Mouse (Mus musculus) adrenal gland, adult (tissue): ENCODE measurements at regions not wholly inside any gene's neighbourhood (a gene's known extent, or its start where the extent isn't known, plus 50 kb on each side); places are given as distances from the start of the nearest gene placed in this dataset.

Source experiments
- DNase-seq, 2 experiments: peaks; one replicate each; pipeline ENCODE4 v3.0.0; 2022 to 2023; ENCODE audit warnings: low spot score in 1 of 2; ENCODE audit not compliant: inconsistent age in 2 of 2

DNA sequence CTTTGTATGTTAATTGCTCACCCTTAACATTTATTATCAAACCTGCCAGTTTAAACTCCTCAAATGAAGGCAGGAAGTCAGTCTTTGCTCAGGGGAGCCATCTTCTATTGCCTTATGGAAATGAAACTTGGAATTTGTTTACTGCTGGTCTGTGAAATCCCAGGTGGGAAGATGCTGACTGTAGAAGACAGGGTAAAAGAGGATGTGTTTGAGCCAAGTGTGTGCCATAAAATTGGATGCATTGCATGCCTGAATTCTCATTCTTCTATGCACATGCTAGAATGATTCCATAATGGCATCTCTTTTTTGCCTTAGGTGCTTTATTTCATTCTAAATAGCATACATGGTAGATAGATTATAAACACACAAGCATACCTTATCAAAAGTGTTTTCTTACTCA is 1249.9 kb upstream of the Lrrc6 start:
- no peak for DNase-seq

DNA sequence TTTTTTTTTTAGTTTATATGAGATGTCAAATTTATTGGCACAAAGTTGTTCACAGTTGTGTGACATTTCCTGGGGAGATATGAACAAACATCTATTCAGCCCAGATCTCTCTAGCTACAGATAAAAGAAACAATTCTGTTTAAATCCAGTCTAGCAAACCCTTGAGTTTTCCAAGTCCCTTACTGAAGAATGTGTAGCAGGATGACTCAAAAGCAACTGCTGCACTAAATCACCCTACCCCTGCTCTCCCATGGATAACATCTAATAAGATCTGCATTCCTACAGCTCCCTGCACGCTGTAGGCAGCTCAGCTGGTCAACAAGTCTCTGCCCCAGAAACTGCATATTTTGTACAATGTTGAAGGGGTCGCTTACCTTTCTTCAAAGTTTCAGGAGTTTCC is 1242.6 kb upstream of the Lrrc6 start:
- no peak for DNase-seq

DNA sequence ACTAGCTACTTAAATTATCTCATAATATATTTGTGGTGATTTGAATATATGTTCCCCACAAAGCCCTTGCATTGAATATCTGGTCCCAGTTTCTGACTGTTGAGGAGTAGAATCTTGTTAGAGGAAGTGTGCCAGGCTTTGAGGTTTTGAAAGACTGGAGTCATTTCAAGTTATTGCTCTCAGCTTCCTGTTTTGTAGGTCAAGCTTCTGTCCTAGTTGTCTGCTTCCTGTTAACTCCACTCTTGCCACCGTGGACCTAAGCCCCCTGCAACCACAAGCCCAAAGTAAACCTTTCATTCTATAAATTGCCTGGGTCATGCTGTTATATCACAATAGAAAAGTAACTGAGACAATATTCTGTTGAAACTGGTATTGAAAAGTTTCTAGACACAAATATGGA is 1232.3 kb upstream of the Lrrc6 start:
- no peak for DNase-seq

DNA sequence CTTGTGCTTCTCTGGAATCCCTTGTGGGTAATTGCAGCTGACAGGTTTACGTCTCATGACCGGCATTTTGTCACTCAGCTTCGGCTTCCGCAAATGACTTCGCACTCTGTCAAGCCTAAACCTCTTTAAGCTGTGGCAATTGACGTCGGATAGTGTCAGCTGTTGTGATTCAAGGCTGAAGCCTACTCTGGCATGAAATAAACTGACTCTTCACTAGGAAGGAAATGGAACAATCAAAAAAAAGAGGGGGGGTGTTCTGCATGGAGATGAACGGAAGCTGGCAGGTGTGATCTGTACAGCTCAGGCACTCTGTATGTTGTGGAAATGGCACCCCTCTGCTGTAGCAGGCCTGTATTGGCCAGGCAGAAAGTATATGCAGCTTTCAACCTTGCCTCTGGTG is 1228.8 kb upstream of the Lrrc6 start:
- no peak for DNase-seq

DNA sequence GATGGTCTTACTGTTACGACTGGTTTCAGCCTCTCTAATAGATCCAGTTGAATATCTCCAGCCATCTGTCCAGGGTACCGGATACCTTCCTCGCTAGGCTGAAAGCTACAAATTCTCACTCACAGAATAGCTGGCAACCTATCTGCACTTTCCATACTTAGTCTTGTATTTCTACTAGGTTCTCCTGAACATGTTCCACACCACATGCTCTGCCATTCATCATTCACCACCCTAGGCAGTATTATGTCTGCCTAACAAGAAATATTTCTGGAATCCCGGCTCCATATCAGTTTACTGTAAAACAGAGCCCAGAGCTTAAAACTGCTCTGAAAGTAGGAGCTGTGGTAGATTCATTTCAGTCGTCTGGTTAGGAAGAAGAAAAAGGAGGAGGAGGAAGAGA is 1224.5 kb upstream of the Lrrc6 start:
- DNase-seq: no peak

DNA sequence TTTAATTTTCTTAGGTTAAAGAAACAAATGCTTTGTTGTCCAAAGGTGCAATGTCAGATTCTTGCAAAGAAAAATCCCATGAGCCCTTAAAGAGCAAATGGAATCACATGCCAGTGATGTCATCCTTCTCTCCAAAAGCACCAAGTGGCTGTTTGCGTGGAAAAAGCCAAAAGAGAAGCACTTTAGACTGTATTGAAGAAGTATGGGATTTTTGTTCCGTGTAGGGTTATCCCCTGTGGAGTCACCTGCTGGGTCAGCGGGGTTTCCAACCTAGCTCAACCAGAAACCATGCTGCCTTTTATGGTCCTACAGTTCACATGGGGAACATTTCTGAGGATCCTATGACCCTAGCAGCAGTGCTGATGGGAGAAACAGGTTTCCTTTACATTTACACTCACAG is 1213.5 kb upstream of the Lrrc6 start:
- DNase-seq: no peak

DNA sequence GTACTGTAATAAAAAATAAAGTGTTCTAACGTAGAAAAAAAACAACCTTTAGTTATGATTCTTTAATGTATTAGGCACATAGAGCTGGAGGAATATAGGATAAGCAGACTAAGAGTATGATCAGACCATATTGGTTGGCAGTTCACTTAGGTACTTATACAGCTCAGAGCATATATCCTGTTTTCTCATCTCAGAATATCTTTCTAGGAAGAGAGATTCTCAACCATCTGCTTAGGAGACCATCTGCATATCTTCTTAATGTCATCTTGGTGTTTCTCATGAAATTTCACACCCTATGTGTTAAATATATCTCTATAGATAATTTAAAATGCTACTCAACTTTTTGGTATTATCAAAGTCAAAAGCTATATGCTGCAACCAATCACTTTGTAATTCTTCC is 1185.4 kb upstream of the Lrrc6 start:
- no peak for DNase-seq

DNA sequence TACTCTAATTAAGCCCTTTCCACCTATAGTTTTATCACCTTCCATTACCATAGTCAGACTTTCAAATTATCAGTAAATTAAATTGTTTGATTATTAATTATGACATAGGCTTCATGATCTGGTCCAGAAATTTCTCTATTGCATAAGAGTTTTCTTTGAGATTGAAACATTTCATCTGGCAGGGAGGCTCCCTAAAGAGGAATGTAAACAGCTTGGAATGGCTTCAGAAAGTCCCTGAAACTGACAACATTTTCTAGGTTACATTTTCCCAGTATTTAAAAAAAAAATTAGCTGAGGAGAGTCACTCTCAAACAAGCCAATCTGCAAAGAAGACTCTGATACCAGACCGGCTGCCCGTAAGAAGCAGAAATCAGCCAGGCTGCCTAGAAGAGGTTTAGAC is 1172.6 kb upstream of the Lrrc6 start:
- DNase-seq: no peak

DNA sequence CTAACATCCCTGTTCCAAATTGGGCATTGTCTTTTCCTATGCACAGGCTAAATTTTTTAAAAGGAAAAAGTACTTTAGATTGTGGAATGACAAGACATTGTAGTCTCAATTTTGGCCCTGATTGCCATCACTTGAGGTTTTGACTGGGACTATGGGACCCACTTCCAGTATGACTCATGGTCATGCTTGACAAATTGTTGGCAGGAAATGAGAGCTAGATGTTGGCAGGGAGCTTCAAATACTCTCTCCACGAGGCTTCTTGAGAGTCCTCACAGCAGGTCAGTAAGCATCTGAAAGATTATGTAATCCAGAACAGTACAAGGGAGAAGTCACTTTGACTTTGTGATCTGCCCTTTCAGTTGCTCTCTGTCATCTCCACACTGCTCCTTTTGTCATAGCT is 1135.4 kb upstream of the Lrrc6 start:
- peak; percentile 10 to 45 for DNase-seq

DNA sequence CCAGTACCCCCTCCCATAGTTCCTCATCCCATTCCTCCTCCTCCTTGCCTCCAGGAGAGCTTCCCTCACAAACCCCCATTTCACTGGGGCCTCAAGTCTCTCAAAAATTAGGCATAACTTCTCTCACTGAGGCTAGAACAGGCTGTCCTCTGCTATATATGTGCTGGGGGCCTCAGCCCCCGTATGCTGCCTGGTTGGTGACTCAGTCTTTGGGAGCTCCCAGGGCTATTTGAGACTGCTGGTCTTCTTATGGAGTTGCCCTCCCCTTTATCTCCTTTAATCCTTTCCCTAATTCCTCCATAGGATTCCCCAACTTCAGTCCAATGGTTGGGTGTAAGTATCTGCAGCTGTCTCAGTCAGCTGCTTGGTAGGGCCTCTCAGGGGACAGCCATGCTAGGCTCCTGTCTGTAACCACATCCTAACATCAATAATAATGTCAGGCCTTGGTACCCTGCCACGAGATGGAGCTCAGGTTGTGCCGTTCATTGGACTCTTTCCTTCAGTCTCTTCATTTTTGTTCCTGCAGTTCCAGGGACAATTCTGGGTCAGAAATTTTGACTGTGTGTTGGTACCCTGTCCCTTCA is 1126.1 kb upstream of the Lrrc6 start:
- no peak for DNase-seq

DNA sequence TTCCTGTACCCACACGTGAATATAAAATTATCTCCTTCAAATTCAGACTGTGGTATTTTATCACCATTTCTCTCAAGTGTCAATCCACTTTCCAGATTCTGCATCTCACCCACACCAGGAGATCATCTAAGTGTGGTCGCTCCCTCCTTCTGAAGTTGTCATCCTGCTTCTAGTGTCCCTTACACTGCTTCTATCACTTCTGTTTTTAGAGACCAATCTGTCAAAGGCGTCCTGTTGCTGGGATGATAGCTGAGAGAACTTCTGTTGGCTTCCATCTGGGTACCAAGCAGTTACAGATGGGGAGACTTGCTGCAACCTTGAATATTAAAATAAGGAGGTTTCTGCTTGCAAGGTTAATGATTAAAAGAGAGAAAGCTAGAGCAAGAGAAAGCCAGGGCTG is 1111.2 kb upstream of the Lrrc6 start:
- no peak for DNase-seq

DNA sequence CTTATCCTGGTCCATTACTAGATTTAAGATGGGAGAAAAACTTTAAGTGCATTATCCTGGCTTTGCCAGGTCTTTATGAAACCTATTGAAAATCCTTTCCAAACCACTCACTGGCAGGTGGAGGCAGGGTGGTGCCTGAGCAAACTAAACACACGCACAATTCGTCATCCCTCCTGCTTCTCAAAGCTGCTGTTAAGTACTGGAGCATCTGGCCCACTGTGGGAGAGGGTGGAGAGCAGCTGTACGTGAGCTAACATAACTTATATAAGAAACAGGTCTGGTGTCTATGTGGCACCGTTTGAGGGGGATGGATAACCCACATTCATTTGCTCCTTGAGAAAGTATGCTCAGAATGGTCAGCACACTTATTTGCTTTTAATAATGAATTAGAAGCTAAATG is 1097.7 kb upstream of the Lrrc6 start:
- no peak for DNase-seq

DNA sequence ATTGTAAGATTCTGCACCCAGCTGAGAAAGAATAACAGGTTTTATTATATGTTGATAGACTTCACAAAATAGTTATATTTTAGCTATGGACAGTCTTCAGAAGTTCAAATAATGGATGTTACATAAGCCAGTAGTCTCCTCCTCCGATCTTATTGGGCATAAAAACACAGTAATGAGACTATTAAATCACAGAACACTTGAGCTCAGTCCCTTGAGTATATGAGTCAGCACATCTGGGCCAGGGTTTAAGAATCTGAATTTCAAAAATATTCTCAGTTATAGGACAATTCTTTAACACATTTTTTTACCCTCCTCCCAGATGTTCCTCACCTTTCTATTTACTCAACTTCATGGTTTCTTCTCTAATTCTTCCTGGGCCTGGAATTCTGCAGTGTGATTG is 1075.9 kb upstream of the Lrrc6 start:
- no peak for DNase-seq

DNA sequence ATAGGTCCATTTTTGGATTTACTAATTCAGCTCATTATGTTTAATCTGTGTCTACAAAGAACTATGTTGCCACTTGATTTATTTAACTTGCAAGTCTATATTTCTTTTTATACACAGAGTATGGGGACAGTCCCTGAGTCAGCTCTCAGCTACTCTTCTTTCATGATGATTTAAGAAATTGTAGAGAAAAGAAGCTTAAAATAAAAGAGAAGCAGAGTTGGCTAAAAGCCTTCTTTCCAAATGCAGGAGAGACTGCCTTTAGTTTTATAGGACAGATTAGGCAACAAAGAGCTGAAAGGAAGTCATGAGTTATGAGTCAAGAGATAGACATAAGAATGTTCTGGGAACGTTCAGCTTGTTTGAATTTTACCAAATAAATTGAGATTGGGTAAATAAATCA is 1070.9 kb upstream of the Lrrc6 start:
- DNase-seq: no peak

DNA sequence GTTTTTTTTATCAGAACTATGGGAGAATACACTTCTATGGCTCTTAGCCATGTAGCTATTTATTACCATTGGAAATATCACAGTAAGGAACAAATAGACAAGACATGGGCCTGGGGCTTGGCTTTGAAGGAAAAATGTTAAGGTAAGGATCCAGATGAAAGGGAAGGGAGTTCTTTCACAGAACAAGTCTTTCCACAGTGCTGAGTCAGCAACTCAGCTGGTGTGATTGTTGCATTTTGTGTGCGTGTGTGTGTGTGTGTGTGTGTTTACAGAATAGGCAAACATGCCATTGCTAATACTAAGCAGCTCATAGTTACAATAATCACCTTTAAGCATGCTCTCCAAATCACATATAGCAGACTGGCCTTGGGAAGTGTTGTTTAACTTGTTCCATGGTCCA is 1056.6 kb upstream of the Lrrc6 start:
- no peak for DNase-seq

DNA sequence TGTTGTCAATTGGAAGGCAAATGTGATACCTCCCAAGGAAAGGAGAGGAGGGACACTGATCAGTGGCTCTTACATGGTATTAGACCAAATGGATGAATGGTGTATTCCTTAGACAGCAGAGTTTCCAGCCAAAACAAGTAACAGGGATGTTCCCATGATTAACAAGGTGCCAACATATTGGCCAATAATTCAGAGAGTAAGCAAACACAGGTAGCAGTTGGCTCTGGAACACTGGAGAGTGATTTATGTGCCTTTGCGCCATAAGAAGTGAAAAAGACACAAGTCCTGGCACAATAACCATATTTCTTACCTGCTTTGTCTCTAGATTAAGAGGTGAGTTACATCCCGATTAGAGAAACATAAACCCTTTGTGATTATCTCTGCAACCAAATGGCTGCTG is 1051.2 kb upstream of the Lrrc6 start:
- DNase-seq: no peak

DNA sequence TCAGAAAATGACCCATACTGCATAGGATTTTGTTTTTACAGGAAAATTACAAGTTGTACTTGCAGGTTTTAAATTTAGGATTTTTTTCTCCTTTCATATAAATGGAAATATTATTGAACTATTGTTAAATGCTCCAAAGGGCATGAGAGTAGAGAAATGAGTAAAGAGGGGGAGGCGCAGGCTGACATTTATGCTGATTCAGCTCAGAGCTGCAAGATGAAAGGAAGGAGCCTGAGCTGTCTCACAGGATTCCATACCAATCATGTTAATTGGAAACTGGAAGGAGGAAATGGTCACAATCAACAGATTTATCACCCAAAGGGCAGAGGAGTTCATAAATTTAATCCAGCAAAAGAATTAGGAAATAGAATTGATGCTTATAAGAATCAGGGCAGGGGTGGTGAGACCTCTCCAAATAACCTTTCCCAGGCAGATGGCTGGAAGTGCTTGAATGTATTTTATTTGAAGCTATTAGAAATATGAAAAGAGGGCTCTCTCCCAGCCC is 1046.2 kb upstream of the Lrrc6 start:
- no peak for DNase-seq

DNA sequence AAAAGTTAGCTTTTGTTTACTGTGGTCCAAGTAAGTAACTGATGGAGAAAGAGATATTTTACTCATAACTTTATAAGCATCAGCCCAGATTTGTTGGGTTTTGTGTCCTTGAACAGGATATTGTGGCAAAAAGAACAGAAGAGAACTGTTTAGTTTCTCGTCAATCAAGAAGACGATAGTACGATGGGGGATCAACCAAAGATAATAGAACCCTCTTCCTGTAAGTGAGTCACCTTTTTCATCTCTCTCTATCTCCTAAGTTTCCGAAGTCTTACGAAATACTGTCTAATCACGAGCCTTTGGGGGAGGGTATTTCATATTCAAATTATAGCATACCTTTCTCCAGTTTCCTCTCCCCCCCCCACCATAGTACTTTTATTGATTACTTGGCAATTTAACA is 1045.0 kb upstream of the Lrrc6 start:
- no peak for DNase-seq

DNA sequence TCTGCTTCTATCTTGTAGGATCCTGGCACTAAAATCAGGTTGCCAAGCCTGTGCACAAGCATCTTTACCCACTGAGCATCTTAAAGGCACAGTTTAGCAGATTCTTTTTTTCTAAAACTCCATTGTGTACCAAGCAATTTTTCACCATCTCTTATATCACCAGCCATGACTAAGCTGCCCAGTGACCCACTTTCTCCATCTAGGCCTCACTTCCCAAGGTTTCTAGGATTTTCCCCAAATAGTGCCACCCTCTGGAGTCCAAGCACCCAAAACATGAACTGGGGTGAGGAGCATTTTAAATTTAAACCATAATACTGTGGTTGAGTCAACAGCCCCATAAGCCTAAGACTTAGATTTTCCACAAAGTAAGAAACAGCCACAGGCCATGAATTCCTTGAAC is 1013.0 kb upstream of the Lrrc6 start:
- peak in 1 of 2 experiments; percentile 36 for DNase-seq

DNA sequence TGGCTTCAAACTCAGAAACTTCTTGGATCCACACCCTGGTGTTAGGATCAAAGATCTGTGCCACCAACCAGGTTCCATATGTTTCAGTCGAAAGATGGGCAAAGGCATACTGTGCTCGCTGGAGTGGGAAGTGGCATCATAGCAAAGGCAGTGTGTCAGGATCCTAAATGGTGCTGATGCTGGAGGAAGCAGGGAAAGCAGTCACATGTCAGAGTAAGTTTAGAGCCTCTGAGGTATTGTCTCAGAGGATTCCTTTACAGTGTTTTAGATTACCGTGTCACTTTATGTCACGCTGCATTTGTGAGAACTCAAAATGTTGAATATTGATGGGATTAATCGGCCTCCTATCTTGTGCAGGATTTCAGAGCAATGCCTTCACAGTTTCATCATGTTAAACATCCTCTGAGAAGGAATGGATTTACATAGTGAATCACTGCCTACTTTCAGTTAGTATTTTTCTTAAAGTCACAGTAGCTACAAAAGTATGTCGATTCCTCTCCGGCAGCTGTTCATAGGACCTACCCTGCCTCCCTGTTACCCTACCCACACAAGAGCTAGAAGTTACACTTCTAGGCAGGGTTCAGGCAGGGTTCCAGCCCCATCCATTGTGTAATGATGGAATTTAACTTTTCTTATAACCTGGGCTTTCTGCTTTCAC is 994.4 kb upstream of the Lrrc6 start:
- no peak for DNase-seq

DNA sequence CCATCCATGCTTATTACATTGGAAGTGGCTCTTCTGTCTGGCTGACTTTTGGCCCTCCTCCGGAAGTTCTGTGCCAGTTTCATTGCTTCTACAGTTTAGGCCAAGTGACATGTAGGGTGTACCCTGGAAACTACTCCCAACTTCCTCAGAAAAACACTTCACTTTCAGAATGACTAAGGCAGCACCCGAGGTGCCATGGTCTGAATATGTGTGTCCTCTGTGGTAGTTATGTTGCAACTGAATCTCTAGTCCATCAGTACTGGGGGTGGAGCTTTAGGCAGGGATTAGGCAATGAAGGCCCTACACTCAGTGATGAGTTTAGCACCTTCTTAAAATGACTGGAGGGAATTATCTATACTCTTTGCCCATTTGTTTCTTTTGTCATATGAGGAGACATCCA is 981.0 kb upstream of the Lrrc6 start:
- DNase-seq: peak in 1 of 2 experiments; percentile 31

DNA sequence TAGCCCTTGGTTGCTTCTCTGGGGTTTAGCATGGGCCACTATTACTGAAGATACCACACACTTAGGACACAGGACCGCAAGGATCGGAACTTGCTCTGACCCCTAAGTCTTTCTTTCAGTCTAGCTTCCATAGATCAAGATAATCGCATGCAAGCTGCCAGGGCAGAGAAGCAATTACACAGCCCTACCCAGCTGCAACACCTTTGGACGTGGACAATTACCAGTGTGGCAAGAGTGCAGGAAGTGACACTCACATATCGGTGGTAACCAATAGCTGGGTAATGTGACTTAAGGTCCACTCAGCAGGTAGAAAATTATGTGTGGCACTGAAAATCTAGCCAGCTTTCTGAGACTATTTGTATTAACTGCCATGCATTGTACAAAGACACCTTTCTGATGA is 973.6 kb upstream of the Lrrc6 start:
- DNase-seq: no peak

DNA sequence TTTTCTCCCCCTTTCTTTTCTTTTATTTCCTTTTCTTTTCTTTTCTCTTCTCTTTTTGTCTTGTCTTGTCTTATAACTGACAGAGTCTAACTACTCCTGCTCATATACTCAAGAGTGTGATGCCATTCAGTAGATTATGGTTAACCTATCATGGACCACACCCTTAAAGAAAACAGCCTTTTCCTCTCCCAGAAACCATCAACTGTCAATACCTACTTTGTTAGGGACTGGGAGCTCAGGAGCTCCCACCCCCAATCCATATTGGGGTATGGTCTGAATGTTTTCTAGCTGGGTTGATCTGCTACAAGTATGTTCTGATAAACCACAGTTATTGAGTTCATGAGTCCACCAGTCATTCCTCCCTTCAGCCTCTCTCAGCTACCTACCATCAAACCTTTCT is 972.3 kb upstream of the Lrrc6 start:
- no peak for DNase-seq
